Mouse (Mus musculus) left cerebral cortex, postnatal 36 days (tissue): ENCODE data around the gene Zfp184. TPM values are rescaled to one million over a fixed set of nuclear protein-coding genes. Genes with fewer than 3 reads are reported as not detected.

ENCODE experiments used
- DNase-seq, 2 experiments: peaks; one replicate each; pipeline ENCODE4 v3.0.0; 2021 to 2022; ENCODE audit warnings: low spot score in 2 of 2, mixed read lengths in 1 of 2
- intact Hi-C: fragments of 180-260 bp; cut with DNase I; formaldehyde crosslinking; loops from one replicate; pipeline ENCODE4 v1.15.1; 2025
- total RNA-seq, 2 experiments: library from RNA; stranded (reverse); gene quantifications; 2 replicates each; pipeline ENCODE4 v1.2.3; 2021

Gene Zfp184
- total RNA-seq, 2 experiments from 2014 or later, result 3.7 to 4.2 TPM

DNA sequence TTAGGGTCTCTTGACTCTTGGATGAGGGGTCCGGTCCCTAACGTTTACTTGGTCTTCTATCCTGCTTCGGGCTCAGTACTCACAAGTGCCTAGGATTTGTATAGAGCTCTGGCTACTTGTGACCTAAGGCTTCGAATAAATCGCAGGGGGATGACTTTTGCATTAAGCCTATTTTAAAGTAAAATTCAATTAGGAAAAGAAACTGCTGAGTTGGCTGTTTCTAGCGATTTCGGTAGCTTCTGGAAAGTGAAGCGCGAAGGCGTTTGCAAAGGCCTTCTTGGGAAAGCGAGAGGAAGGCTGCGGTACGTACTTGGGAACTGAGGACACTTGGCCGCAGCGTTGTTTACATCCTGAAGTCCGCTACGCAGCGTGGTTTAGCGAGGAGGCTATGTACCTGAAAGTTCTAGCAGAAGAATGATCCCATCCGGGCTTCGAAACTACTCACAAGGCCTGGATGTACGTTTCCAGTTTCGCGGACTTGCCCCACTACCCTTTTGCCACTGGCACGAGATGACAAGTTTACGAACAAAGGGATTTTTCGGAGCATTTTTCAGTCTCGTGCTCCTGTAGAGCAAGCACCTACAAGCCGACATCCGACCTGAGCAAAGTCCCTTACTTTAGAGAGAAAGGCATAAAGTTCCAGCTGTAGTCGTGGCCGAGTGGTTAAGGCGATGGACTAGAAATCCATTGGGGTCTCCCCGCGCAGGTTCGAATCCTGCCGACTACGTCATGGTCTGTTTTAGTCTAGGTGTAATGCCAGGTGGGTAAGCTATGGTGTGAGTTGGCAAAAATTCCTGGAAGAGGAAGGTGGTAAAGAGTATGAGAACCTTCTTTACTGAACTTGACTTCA is 26.1 kb upstream of the Zfp184 start:
- intact Hi-C loops, result loop anchor here (5.0 kb wide), 2 partner anchors 79 to 99 kb away; no protein-coding TSS in a partner anchor
- DNase-seq, result no peak

DNA sequence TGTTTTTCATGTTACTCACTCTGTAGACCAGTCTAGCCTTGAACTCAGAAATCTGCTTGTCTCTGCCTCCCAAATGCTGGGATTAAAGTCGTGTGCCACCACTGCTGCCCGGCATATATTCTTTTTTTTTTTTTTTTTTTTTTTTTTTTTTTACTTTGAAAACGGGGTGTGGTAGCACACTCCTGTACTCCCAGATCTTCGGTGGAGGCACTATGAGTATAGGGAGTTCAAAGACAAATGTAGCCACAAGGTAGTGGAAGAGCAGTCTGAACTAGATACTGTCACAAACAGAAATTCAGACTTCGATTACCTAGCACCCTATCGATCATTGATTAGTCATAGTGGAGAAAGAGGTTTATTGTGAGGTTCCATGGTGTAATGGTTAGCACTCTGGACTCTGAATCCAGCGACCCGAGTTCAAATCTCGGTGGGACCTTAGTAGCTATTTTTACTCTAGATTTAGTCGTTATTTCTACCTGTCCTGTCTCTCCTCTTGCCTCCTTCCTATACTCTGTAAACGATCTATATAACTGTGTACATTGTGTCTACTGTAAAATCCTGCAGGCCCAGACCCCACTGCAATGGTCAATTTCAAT is 25.0 kb upstream of the Zfp184 start:
- intact Hi-C loops, result loop anchor here (5.0 kb wide), 2 partner anchors 77 to 97 kb away; no protein-coding TSS in a partner anchor
- DNase-seq, result no peak

DNA sequence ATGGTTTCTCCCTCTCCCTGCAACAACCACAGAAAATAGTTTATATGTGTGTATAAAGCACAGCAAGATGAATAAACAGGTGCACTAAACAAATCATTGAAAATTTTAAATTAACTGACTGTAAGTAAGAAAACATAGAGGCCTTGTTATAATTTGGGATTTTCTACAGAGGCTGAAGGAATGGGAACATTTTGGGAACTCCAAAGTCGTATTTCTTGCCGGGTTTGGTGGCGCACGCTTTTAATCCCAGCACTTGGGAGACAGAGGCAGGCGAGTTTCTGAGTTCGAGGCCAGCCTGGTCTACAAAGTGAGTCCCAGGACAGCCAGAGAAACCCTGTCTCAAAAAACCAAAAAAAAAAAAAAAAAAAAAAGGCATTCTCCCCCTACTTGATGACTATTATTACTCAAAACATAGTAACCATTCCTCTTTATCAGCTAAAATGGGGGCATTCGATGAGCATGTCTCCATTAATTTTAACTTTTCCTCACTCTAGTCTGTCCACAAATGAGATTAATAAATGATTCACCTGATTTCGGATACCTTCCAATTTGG is 24.1 kb upstream of the Zfp184 start:
- intact Hi-C loops, result no loop called here

DNA sequence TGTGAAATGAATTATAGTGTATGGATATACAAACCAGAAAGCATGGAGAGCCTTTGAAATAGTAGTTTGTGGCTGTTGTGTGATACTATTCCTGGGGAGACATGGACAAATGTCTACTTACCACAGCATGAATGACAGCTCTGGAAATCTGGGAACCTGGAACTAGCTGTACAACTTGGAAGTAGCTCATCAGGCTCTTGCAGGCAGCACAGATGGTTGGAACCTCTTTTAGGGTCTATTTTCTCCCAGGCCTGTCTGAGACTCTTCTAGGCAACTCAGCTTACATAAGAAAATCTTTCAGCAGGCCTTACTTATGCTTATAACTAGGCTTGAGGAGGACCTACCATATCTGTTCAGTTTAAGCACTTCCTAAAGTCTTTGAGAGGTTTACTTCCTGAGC is 21.5 kb upstream of the Zfp184 start:
- no peak for DNase-seq
- intact Hi-C loops, result no loop called here

More for the DNA sequence above, 24.1 kb upstream of the Zfp184 start:
- DNase-seq, result no peak

DNA sequence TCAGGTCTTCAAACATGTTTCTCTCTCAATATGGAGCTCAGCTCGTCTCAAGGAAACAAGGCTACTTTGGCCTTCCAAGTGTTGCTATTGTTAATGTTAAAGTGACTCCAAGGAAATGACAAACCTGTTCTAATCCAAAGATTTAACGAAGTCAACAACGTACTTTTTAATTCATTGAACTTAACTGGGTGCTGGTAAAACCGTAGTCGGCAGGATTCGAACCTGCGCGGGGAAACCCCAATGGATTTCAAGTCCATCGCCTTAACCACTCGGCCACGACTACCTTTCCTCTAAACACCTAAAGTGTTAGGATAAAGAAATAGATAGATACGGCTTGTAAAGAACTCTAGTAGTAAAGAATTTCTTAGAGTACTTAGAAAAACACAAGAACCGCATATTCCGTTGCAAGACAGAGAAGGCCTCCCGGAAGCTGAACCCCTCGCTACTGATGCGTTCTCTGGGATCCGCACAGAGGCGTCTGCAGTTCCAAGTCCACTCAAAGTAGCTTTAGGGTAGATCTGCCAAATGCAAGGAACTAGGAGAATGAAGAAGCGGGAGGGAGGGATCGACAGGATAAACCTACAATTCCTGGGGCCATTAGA is 20.1 kb upstream of the Zfp184 start:
- DNase-seq, result no peak
- intact Hi-C loops, result no loop called here

DNA sequence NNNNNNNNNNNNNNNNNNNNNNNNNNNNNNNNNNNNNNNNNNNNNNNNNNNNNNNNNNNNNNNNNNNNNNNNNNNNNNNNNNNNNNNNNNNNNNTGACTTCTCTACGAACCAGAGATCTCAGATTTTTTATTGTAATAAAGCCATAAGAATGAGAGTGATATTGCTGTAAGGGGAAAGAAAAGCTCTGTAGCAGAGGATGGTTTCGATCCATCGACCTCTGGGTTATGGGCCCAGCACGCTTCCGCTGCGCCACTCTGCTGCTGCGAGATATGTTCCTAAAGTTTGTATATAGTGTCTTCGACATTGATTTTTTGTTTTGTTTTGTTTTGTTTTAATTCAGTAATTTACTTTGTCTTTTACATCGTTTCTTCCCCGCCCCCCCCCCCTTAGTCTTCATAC is 13.9 kb upstream of the Zfp184 start:
- no peak for DNase-seq
- intact Hi-C loops, result no loop called here

DNA sequence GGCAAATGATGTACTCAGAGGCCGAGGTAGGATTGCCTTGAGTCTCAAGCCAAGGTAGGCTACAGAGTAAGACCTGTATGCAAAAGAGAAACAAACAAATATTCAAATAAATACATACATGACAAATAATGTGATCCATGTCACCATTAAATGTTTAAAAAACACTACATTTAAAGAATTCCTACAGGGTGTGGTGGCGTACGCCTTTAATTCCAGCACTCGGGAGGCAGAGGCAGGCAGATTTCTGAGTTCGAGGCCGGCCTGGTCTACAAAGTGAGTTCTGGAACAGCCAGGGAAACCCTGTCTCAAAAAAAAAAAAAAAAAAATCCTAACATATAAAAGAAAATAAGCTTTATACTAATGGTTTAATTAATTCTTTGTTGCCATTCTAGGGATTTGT is 13.2 kb upstream of the Zfp184 start:
- intact Hi-C loops, result no loop called here
- no peak for DNase-seq

DNA sequence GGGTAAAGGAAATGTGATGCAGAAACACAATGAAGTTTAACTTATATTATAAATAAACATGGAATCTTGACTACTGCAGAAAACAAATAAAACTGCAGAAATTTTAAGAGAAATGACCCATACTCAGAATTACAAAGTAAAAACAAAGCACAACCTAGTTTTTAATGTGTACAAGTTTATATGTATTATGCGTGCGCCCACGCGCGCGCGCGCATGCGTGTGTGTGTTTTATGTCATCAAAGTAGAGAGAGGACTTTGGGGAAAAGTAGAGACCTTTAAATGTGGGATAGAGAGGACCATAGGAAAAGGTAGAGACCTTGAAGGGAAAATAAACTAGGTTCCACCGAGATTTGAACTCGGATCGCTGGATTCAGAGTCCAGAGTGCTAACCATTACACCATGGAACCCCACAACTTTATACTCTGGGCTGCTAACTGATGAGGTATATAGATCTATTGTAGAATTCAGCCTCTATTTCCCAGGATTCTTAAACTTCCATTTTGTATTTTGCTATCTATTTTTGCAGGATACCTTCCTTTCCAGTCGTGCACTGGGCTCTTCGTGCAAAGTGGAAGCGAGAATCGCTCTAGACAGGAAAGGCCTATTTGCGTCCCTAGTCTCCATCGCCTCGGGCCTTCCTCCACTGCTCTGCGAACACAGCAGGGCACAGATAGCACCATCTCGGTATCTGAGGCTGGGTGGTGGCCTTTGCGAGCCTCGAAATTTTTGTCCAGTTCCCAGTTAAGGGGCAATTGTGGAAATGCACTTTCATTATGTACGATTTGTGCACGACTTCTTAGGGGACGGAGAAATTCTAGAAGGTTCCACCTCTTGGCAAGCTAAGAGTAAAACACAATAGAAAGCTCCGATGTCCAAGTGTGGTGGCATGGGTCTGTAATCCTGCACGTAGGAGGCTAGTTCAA is 11.0 kb upstream of the Zfp184 start:
- DNase-seq, result no peak
- intact Hi-C loops, result no loop called here

DNA sequence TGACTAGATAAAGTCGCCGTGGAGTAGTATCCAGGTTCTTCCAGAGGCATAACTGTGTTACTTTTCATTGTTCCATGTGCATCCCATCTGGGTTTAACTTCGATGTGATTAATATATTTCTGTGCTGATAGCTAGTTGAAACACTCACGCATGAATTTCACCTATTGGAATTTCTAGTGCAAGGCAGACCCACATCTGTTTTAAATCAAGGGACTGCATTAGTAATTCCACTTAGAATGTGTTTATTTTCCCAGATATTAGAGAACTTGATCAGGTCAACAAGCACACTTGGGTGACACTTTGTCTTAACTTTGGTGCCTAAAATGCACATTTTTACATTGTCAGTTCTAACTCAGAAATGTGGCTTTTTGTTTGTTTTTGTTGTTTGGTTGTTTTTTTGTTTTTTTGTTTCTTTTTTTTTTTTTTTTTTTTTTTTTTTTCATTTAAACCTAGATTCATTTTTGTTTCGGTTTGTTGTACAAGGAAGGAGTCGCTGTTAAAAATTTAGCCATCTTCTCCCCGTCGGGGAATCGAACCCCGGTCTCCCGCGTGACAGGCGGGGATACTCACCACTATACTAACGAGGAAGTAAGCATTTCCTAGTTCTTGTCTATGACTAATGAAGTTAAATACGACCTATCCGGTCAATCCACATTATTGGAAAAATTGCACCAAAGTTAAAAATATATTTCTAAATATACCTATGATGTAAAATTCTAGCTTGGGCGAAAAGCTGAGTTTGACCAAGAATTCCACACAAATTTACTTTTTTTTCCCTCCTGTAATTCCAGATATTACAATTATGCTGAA is 9.7 kb upstream of the Zfp184 start:
- intact Hi-C loops, result loop anchor here (5.0 kb wide), 1 partner anchor 92 kb away; no protein-coding TSS in a partner anchor
- peak in 1 of 2 experiments; percentile 50 for DNase-seq

DNA sequence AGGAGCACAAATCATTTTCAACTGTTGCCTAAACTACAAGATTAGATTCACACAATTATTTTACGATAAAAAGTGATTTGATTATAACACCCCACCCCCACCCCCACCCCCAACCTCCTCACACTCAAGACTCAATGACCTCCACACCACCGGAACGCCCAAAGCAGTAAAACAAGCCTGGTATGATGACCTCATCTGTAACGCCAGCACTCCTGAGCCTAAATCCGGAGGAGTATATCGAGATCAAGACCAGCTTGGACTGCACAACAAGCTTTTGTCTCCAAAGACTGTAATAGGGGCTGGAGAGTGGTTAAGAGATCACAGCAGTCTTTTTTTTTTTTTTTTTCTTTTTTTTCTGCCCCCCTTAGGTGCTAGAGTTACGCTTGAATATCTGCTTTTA is 9.1 kb upstream of the Zfp184 start:
- DNase-seq, result no peak
- intact Hi-C loops, result loop anchor here (5.0 kb wide), 1 partner anchor 91 kb away; no protein-coding TSS in a partner anchor

DNA sequence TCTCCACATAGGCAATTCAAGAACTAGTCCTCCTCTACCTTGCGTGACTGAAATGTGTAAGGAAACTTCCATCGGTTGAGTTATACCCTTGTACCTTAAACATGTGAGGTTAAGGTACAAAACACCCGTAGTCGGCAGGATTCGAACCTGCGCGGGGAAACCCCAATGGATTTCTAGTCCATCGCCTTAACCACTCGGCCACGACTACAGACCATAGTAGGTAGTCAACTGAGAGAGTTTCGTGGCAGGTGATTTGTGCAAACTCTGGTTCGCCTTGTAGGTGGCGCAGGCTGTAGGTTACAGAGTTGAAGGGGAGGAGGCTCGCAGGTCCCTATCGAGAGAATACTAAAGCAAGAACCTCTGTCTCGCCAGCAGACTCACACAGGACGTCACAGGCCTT is 7.9 kb upstream of the Zfp184 start:
- intact Hi-C loops, result loop anchor here (5.0 kb wide), 1 partner anchor 90 kb away; no protein-coding TSS in a partner anchor
- DNase-seq, result peak; percentile 29

DNA sequence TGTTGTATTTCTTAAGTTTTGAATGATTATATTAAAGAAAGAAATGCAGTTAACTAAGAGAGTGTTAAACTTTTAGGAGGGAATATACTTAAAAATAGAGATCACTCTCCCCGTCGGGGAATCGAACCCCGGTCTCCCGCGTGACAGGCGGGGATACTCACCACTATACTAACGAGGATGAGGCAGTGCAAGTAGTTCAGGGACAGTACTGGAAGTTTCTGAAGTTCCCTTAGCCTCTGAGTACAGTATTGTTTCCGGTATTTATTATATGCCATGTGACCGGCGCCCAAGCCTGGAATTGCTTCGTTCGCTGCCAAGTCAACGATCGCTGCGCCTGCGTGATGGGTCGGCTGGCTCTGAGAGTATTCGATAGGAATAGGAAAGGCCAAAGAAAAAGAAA is 4.7 kb upstream of the Zfp184 start:
- intact Hi-C loops, result loop anchor here (2.0 to 5.0 kb wide), 2 partner anchors 35 to 1492 kb away; no protein-coding TSS in a partner anchor

DNA sequence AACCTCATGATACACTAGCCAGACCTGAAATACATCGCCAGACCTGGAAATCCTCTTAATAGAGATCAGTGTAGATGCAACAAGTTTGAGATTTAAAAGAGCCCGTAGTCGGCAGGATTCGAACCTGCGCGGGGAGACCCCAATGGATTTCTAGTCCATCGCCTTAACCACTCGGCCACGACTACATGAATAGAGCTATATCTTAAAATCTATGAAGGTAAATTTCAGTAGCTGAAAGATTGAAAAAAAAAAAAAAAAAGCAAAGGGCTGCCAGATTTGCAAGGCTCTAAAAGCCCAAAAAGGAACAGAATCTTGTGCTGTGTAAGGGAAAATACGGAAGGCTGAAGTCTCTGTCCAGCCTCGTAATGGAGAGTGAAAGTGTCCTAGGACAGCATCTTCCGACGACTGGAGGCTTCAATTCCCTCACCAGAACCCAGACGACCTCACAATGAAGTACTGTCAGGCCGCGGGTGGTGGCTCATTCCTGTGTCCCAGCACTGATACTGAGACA is 4.0 kb upstream of the Zfp184 start:
- DNase-seq, result peak; percentile 84 to 89
- intact Hi-C loops, result loop anchor here (2.0 to 5.0 kb wide), 2 partner anchors 34 to 1491 kb away; no protein-coding TSS in a partner anchor

More for the DNA sequence above, 4.7 kb upstream of the Zfp184 start:
- DNase-seq, result peak; percentile 85 to 92

DNA sequence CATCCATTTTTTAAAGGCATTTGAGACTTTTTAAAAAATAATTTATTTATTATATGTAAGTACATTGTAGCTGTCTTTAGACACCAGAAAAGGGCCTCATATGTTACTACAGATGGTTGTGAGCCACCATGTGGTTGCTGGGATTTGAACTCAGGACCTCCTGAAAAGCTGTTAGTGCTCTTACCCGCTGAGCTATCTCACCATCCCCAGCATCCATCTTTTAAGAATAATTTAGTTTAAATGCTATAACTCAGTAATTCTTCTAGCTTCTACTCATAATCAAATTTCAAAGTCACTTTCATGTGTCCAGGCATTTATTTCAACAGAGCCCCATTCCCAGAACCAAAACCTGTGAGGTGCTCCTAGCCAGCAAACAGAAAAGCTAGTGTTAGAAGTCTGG is 1.2 kb upstream of the Zfp184 start:
- no peak for DNase-seq
- intact Hi-C loops, result loop anchor here (5.0 kb wide), 1 partner anchor 1489 kb away; no protein-coding TSS in a partner anchor

DNA sequence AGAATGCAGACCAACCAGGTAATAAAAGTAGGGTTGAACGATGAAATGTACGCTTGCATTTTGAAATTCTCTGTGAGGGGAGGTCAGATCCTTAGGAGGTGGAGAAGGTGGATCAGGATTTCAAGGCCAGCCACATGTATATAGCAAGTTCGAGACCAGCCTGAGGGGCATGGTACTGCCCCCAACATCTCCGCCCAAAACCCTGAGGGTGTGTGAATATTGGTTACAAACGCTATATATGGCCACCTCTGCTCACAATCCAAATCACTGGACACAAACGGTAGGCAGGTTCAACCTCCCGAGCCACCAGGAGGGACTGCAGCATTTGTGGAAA is 335 bp upstream of the Zfp184 start:
- DNase-seq, result no peak

DNA sequence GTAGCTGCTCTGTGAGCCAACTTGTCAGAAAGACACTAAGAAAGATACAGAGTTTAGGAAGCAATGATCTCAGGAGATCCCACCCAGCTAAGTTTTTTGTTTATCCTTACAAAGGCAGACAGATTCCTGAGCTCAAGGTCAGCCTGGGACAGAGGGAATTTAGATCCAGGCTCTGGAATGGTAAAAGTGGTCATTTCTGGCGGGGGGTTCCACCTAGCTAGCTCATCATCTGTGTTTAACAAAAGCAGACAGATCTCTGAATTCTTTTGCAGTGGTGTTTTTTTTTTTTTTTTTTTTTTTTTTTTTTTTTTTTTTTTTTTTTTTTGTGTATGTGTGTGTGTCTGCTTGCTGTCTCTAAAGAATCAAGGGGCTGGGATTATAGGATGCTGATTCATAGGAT is 24.4 kb downstream of the Zfp184 start:
- intact Hi-C loops, result no loop called here
- DNase-seq, result no peak

More for the DNA sequence above, 335 bp upstream of the Zfp184 start:
- intact Hi-C loops, result loop anchor here (5.0 kb wide), 1 partner anchor 1488 kb away; no protein-coding TSS in a partner anchor

DNA sequence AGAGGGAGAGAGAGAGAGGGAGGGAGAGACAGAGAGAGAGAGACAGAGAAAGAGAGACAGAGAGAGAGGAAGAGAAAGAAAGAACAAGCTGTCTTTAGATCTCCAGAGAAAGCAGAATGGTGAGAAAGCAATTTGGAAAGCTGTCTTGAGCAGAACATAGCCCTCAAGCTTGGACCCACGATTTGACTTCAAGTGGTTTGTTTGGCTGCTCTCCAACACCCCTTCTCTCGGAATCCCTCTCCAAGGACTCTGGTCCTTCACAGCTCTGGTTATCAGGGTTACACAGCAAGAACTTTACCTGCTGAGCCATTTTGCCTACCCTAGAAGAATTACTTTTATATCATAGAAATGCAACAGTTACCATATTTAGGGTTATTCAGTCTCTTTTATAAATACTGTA is 24.9 kb downstream of the Zfp184 start:
- intact Hi-C loops, result no loop called here
- DNase-seq, result no peak

DNA sequence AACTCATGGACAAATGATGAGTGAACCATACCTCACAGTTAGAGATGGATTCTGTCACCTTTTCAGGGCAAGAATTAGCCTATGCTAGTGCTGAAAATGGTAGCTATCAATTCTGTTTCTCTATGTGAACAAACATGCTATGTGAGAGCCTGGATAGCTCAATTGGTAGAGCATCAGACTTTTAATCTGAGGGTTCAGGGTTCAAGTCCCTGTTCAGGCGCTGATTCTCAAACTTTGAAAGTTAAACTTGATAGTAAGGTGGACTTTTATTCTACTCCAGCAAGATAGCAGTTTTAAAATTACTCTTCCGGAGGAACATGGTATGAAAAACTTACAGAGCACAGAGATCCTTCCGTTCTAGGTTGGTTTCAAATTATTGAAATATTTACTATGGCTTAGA is 26.7 kb downstream of the Zfp184 start:
- intact Hi-C loops, result no loop called here
- DNase-seq, result no peak
